Mouse (Mus musculus): Measurements from ENCODE around the gene Ypel4.

- no peak for TF ChIP-seq CTCF (conservative IDR thresholded peaks at IDR 0.05; ENCODE audit: insufficient read depth, insufficient read length, low read depth, low read length)
- no peak for TF ChIP-seq POLR2A (IDR thresholded peaks at IDR 0.05; ENCODE audit: low read depth, low read length)
These were observed 10.0 kb upstream of the Ypel4 start for GRCm38 (mm10) chr2:84723856-84724255.
